ENCODE assay signal across 10 mouse cellular contexts in genomic region chr17:67451966-67452365, GRCm38 (mm10).
"Had no signal": no experiment of that assay in that cellular context is flagged by ENCODE, and none has a peak within 500 bp of the region (broad histone marks: within the 10 kb centered on the region; RNA-seq: fewer than 3 reads in every experiment).

No protein-coding gene starts in this region.

- DNase-seq: kidney, adult 11 months; kidney, adult 9 months; kidney, postnatal 36 days; layer of hippocampus, adult 9-11 months; layer of hippocampus, postnatal 36 days; lung, adult 18-20 months; midbrain, embryonic 14.5 days; right cerebral cortex, postnatal 25 days; thymus, adult 18-20 months; thymus, postnatal 25 days had no signal
